Mouse (Mus musculus) CD4-positive helper T cell, adult 2 months (primary cell): Measurements from ENCODE around the gene Tomm20.
"Not testable (repeated sequence)": the region's sequence is repeated elsewhere in the genome, so short reads cannot be mapped to it uniquely, and the experiment has no call there.

Experiments
- DNase-seq: peaks from one replicate; pipeline ENCODE4 v3.0.0-alpha.2; 2012; ENCODE audit warnings: low read depth, missing footprints, low spot score

The Tomm20 gene

GRCm38 (mm10) chr8:126945730-126946163 lies at the start of gene Tomm20:
Tomm20 (minus strand) TSS chr8:126945844.
- peak; percentile 95 for DNase-seq

- DNase-seq: no peak
Measured at GRCm38 (mm10) chr8:126994506-126994905, 48.9 kb upstream of the Tomm20 start.

GRCm38 (mm10) chr8:126989363-126990153 lies 43.9 kb upstream of the Tomm20 start:
- DNase-seq: no peak

GRCm38 (mm10) chr8:126988346-126989006 lies 42.8 kb upstream of the Tomm20 start:
- DNase-seq: no peak

- peak; percentile 79 for DNase-seq
Measured at GRCm38 (mm10) chr8:126986495-126986894, 40.9 kb upstream of the Tomm20 start.

- no peak for DNase-seq
Measured at GRCm38 (mm10) chr8:126980046-126980445, 34.4 kb upstream of the Tomm20 start.

GRCm38 (mm10) chr8:126979091-126979920 lies 33.7 kb upstream of the Tomm20 start:
- DNase-seq: no peak

- not testable (repeated sequence) for DNase-seq
Measured at GRCm38 (mm10) chr8:126978535-126978934, 32.9 kb upstream of the Tomm20 start.

- DNase-seq: no peak
Measured at GRCm38 (mm10) chr8:126978028-126978427, 32.4 kb upstream of the Tomm20 start.

- no peak for DNase-seq
Measured at GRCm38 (mm10) chr8:126976608-126977348, 31.1 kb upstream of the Tomm20 start.

- DNase-seq: peak; percentile 57
Measured at GRCm38 (mm10) chr8:126975706-126976105, 30.1 kb upstream of the Tomm20 start.

GRCm38 (mm10) chr8:126974511-126974910 lies 28.9 kb upstream of the Tomm20 start:
- no peak for DNase-seq

- peak; percentile 23 for DNase-seq
Measured at GRCm38 (mm10) chr8:126973686-126974265, 28.1 kb upstream of the Tomm20 start.

- DNase-seq: no peak
Measured at GRCm38 (mm10) chr8:126972649-126973048, 27.0 kb upstream of the Tomm20 start.

- DNase-seq: no peak
Measured at GRCm38 (mm10) chr8:126972102-126972501, 26.5 kb upstream of the Tomm20 start.

- no peak for DNase-seq
Measured at GRCm38 (mm10) chr8:126971314-126971664, 25.6 kb upstream of the Tomm20 start.

- DNase-seq: peak; percentile 95
Measured at GRCm38 (mm10) chr8:126970579-126971313, 25.1 kb upstream of the Tomm20 start, which contains the start of gene Rbm34. Rbm34 (minus strand) TSS chr8:126971071.

GRCm38 (mm10) chr8:126969546-126969945 lies 23.9 kb upstream of the Tomm20 start:
- no peak for DNase-seq

GRCm38 (mm10) chr8:126968107-126968506 lies 22.5 kb upstream of the Tomm20 start:
- DNase-seq: no peak

- DNase-seq: no peak
Measured at GRCm38 (mm10) chr8:126965246-126965645, 19.6 kb upstream of the Tomm20 start.
